Mouse (Mus musculus) hindbrain, embryonic 10.5 days (tissue): ENCODE results near the gene Cct3. TPM values are rescaled to one million over a fixed set of nuclear protein-coding genes. Genes with fewer than 3 reads are reported as not detected.
"Not testable (repeated sequence)": the region's sequence is repeated elsewhere in the genome, so short reads cannot be mapped to it uniquely, and the experiment has no call there.

Experiments used
- DNase-seq: peaks from one replicate; pipeline ENCODE4 v3.0.0-alpha.2; 2017; ENCODE audit warnings: low spot score
- H3K27ac ChIP-seq: fragments of 300-500 bp; sonication (generic); 2 replicates; pipeline ENCODE4 v1.5.1; 2016; ENCODE audit warnings: mild to moderate bottlenecking, moderate library complexity
- H3K27me3 ChIP-seq: fragments of 300-500 bp; sonication (generic); 2 replicates; pipeline ENCODE4 v1.6.1; 2016; ENCODE audit warnings: mild to moderate bottlenecking; ENCODE audit not compliant: poor library complexity, insufficient read depth, severe bottlenecking
- H3K36me3 ChIP-seq: fragments of 300-500 bp; sonication (generic); 2 replicates; pipeline ENCODE4 v1.6.1; 2016; ENCODE audit warnings: mild to moderate bottlenecking, moderate library complexity
- H3K4me1 ChIP-seq: fragments of 300-500 bp; sonication (generic); replicated peaks from 2 replicates; pipeline ENCODE4 v1.6.1; 2016; ENCODE audit warnings: mild to moderate bottlenecking
- H3K4me3 ChIP-seq: fragments of 300-500 bp; sonication (generic); 2 replicates; pipeline ENCODE4 v1.5.1; 2016; ENCODE audit warnings: mild to moderate bottlenecking, moderate library complexity
- H3K9me3 ChIP-seq: fragments of 300-500 bp; sonication (generic); 2 replicates; pipeline ENCODE4 v1.6.1; 2016; ENCODE audit warnings: mild to moderate bottlenecking, moderate library complexity
- WGBS: fragments of 180-500 bp; shearing (Covaris S2); methylation state at CpG from one replicate; pipeline ENCODE4 v1.1.7; 2016; 5-methylcytosine and 5-hydroxymethylcytosine counted together
- polyA plus RNA-seq: library from polyadenylated mRNA; unstranded; fragments of >200 nt; fragmentation: Nextera tagmentation; extraction: Ambion mirVana; gene quantifications from 2 replicates; pipeline ENCODE4 v1.2.1, GENCODE M21; 2016

Cct3 gene
- polyA plus RNA-seq, 1 experiment from 2014 or later = 755 TPM

DNA sequence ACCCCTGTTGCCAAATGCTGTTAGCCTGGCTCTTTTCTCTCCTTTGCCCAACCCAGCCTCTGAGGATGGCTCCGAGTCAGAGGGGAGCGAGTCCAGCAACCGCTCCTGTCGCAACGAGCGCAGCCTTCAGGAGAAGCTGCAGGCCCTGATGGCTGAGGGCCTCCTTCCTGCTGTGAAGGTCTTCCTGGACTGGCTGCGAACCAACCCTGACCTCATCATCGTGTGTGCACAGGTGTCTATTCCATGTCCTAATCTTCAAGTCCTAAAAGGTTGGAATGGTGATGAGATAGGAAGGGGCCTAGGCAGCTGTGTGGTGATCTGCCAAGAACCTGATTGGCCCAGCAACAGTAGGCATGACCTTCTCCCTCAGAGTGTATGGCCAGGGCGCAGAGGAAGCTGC lies 56.0 kb downstream of the Cct3 start:
- DNase-seq = no peak
- H3K27ac ChIP-seq = no peak overlapping the region
- H3K27me3 ChIP-seq = no peaks in the 10 kb centered on the region
- WGBS = 93% methylated on average over 9 of the region's 9 CpGs
- no peak overlapping the region for H3K4me3 ChIP-seq
- H3K9me3 ChIP-seq = no peaks in the 10 kb centered on the region
- peaks cover 100% of the 10 kb centered on the region for H3K36me3 ChIP-seq
- no peaks in the 10 kb centered on the region for H3K4me1 ChIP-seq

DNA sequence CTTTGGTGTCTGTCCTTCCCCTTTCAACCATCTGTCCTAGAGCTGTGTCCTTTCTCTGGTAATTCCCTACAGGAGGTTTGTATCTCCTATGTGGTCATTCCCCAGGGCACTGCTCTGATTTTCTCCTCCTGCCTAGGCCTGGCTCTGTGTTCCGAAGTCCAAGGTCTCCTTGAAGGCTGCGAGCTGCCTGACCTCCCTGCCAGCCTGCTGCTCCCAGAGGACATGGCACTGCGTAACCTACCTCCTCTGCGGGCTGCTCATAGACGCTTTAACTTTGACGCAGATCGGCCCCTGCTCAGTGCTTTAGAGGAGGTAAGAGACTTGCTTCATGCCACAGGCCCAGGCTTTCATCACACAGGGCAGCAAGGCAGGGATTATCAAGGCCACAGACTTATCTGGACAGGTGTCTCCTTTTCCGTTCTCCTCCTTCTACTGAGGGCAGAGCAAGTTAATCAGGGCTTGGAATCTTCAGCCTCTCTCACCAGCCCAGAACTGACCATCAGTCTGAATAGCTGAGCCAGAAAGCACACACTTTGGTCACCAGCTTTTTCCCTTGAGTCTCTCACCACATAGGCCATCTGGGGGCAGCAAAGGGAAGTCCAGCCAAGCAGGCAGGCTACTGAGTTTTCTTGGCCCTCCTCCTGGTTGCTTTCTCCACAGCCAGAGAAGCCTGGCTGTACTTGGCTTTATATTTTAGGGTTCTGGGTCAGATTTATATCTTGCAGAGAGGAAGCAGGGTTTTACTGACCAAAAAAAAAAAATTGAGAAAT lies 57.7 kb downstream of the Cct3 start:
- Histone ChIP-seq H3K27ac (no peak overlapping the region), H3K9me3 (no peaks in the 10 kb centered on the region), H3K4me3 (no peak overlapping the region), H3K36me3 (peaks cover 100% of the 10 kb centered on the region), H3K4me1 (peaks cover 12% of the 10 kb centered on the region), H3K27me3 (no peaks in the 10 kb centered on the region)
- DNase-seq = no peak
- 97% methylated on average over 8 of the region's 8 CpGs for WGBS

DNA sequence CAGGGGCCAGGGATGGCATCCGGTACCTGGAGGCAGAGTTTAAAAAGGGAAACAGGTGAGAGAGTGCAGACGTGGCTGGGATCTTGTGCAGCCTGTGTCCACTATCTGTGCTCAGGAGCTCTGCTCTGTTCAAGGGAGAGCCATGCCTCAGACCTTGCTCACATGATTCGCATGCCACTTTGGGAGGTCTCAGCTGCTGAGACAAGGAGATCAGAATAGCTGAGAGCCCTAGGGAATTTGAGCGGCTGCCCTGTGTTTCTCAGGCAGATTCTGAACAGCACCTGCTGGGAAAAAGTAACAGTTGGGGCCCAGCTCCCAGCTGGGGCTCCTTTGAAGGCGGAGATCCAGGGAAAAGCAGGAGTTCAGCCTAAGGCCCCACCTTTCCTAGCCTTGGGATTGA lies 62.7 kb downstream of the Cct3 start:
- peak overlapping the region; percentile 72 for H3K27ac ChIP-seq
- WGBS = 68% methylated on average over 5 of the region's 5 CpGs
- DNase-seq = peak; percentile 20
- H3K36me3 ChIP-seq = peaks cover 89% of the 10 kb centered on the region
- H3K4me3 ChIP-seq = no peak overlapping the region
- peaks cover 11% of the 10 kb centered on the region for H3K27me3 ChIP-seq
- H3K4me1 ChIP-seq = peaks cover 46% of the 10 kb centered on the region
- no peaks in the 10 kb centered on the region for H3K9me3 ChIP-seq

DNA sequence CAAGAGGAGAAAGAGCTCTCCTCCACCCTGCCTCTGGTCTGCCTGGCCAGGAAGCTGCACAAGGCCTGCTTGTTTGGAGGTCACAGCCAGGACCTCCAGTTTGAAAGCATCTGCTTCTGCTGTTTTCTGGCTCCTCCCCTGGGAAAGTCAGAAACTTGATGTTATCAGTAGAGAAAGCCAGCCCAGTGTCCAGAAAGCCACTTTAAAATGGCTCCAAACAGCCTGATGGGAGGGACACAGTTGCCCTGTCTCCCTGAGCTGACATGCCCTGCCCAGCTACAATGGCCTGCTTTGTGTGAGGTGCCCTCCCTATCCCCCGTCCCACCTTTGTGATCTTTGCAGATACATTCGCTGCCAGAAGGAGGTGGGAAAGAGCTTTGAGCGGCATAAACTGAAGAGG lies 63.1 kb downstream of the Cct3 start:
- Histone ChIP-seq H3K4me1 (peaks cover 50% of the 10 kb centered on the region), H3K27me3 (peaks cover 15% of the 10 kb centered on the region), H3K27ac (peak overlapping the region; percentile 72), H3K4me3 (no peak overlapping the region), H3K36me3 (peaks cover 85% of the 10 kb centered on the region), H3K9me3 (no peaks in the 10 kb centered on the region)
- peak; percentile 24 for DNase-seq
- WGBS = 75% methylated on average over 3 of the region's 3 CpGs

DNA sequence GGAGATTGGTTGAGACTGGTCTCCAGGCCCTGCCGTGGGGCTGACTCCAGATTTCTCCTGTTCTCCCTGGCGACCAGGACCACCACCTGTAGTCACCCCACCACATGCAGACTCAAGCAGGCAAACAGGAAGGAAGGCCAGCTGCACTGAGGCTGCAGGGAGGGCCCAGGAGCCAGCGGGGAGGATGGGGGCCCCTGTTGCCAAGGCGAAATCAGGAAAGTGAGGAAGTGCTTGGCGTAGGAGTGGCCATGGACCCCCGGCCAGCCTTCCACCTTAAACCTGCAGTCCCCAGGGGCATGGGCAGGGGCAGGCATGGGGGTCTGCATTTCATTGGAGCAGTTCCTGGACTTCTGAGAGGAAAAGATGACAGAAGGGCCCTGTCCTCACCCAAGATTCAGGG lies 64.2 kb downstream of the Cct3 start:
- peak overlapping the region; percentile 72; the same call in 1 of the 2 replicates for H3K27ac ChIP-seq
- DNase-seq = no peak
- peaks cover 26% of the 10 kb centered on the region for H3K27me3 ChIP-seq
- H3K4me3 ChIP-seq = no peak overlapping the region; the same call in 1 of the 2 replicates
- WGBS = 82% methylated on average over 6 of the region's 6 CpGs
- no peaks in the 10 kb centered on the region for H3K9me3 ChIP-seq
- H3K4me1 ChIP-seq = peaks cover 53% of the 10 kb centered on the region
- H3K36me3 ChIP-seq = peaks cover 74% of the 10 kb centered on the region

DNA sequence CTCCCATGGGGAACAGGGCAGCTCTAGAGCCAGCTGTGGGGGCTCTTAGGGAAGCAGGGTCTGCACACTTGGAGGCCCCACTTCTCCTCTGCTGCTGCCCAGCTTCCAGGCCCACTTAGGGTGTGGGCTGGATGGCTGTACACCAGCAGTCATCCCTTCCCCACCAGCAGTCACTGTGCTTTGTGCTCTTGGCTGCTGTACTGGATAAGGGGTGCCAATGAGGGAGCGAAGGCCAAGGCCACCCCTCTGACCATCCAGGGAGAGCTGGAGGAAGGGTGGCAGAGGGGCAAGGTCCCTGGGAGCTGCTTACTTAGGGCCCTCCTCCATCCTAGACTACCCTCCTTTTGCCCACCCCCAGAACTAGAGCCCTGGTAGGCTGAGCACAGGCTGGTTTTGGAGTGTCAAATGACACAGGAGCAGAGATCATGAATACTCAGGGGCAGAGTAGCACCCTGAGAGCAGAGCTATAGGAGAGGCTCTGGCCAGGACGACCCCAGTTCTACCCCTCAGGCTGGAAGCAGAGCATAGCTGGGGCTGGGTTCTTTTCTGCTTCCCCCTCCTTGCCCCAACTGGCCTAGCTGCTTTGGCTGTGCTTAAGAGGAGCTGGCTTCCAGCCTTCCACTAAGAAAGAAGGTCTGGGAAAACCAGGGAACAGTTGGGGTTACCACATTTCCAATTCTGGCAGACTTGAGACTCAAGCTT lies 64.8 kb downstream of the Cct3 start:
- no peak for DNase-seq
- Histone ChIP-seq H3K27me3 (peaks cover 32% of the 10 kb centered on the region), H3K36me3 (peaks cover 67% of the 10 kb centered on the region), H3K9me3 (no peaks in the 10 kb centered on the region), H3K4me3 (no peak overlapping the region; the same call in 1 of the 2 replicates), H3K27ac (peak overlapping the region; percentile 72; the same call in 1 of the 2 replicates), H3K4me1 (peaks cover 54% of the 10 kb centered on the region)
- WGBS = 92% methylated on average over 2 of the region's 2 CpGs

DNA sequence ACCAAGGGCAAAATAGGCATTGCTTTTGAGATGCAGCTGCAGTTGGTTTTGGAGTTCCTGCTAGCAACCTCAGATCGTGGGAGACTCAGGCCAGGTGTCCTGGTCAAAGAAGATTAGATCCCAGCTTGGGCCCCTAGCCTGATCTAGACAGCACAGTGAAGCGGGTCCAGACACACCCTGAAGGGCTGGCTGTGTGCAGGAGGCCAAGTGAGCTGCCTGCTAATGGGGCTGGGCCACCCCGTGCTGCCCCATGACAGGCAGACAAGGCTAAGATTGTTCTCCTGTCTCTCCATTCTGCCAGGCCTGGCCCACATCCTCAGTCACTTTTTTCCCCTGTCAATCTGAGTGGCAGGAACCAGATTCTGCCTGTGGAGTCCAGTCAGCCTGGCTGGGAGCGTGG lies 66.8 kb downstream of the Cct3 start:
- no peak for DNase-seq
- Histone ChIP-seq H3K4me3 (no peak overlapping the region), H3K27ac (peak overlapping the region; percentile 45; the same call in 1 of the 2 replicates), H3K4me1 (peaks cover 57% of the 10 kb centered on the region), H3K9me3 (no peaks in the 10 kb centered on the region), H3K27me3 (peaks cover 34% of the 10 kb centered on the region), H3K36me3 (peaks cover 48% of the 10 kb centered on the region)
- 53% methylated on average over 4 of the region's 4 CpGs for WGBS

DNA sequence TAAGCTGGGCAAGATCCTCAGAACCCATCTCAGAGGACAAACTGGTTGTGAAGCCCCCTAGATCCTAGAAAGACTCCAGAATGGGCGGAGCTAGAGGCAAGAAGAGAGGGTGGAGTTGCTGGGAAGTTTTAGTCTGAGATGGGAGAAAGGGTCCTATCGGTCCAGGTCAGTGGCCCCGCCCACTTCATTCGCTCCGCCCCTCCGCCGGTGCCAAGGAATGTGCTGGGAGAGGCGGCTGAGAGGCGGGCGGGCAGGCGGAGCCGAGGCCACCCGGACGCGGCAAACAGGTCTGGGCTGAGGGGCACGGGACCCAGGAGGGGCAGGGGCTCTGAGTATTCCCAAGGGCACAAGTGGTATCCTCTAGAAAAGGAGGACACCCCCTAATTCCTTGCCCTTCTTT lies 67.4 kb downstream of the Cct3 start, which contains the start of gene Paqr6:
Paqr6 (plus strand) TSS at position 248 of the 400 bp plus-strand sequence.
- H3K4me3 ChIP-seq = peak within 1 kb of the TSS; percentile 18; the same call in 1 of the 2 replicates
- H3K9me3 ChIP-seq = no peaks in the 10 kb centered on the region
- H3K4me1 ChIP-seq = peaks cover 50% of the 10 kb centered on the region
- H3K36me3 ChIP-seq = peaks cover 41% of the 10 kb centered on the region
- WGBS = under 1% methylated on average over 16 of the region's 16 CpGs
- DNase-seq = peak; percentile 56
- peaks cover 34% of the 10 kb centered on the region for H3K27me3 ChIP-seq
- peak within 1 kb of the TSS; percentile 45; the same call in 1 of the 2 replicates for H3K27ac ChIP-seq

DNA sequence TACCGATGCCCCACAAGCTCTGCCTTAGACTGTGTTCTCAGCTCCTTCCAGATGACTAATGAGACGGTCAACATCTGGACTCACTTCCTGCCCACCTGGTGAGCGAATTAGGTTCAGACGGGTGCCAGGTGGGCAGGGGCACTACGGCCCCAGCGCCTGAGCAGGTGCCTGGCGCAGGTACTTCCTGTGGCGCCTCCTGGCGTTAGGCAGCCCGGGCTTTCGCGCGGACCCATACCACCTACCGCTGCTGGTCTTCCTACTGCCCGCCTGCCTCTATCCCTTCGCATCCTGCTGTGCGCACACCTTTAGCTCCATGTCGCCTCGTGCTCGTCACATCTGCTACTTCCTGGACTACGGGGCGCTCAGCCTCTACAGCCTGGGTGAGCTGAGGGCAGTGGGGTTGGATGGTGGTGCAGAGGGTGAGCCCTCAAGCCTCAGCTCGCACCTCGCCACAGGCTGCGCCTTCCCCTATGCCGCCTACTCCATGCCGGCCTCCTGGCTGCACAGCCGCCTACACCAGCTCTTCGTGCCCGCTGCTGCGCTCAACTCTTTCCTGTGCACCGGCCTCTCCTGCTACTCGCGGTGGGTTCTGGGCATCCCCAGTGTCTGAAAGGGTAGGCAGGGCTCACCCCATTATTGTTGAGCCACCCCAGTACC lies 68.9 kb downstream of the Cct3 start:
- WGBS = 31% methylated on average over 34 of the region's 34 CpGs
- peaks cover 26% of the 10 kb centered on the region for H3K36me3 ChIP-seq
- peaks cover 35% of the 10 kb centered on the region for H3K4me1 ChIP-seq
- H3K27me3 ChIP-seq = peaks cover 34% of the 10 kb centered on the region
- H3K9me3 ChIP-seq = peaks cover 10% of the 10 kb centered on the region
- H3K4me3 ChIP-seq = 0 out of 2 replicates have a peak overlapping the region, but pooled peaks have one; percentile 16
- no peak for DNase-seq
- H3K27ac ChIP-seq = no peak overlapping the region

DNA sequence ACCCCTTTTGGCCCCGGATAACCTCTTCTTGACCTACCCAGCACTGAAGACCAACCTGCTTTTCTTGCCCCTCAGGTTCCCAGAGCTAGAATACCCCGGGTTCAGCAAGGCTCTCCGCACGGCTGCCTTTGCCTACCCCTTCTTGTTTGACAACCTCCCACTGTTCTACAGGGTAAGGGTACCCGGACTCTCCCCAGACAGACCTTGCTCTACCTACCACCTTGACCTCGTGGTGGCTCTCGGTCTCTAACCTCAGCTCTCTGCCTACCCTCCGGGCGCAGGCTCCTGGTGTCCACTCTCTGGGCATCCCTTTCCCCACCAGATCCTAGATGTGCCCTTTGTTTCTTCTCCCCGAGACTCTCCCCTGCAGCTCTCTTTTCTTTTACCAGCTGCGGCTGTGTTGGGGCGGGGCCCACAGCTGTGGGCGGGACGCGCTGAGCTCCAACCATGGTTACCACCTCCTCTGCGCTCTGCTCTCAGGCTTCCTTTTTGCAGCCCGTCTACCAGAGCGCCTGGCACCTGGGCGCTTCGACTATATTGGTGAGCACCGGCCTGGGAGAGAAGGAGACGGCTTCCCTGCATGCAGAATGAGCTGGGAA lies 70.0 kb downstream of the Cct3 start:
- Histone ChIP-seq H3K4me1 (peaks cover 24% of the 10 kb centered on the region), H3K27me3 (peaks cover 34% of the 10 kb centered on the region), H3K4me3 (peak overlapping the region; percentile 41), H3K36me3 (peaks cover 15% of the 10 kb centered on the region), H3K27ac (peak overlapping the region; percentile 80)
- DNase-seq = peak; percentile 45
- WGBS = 6% methylated on average over 22 of the region's 22 CpGs
- not testable (repeated sequence) for H3K9me3 ChIP-seq

DNA sequence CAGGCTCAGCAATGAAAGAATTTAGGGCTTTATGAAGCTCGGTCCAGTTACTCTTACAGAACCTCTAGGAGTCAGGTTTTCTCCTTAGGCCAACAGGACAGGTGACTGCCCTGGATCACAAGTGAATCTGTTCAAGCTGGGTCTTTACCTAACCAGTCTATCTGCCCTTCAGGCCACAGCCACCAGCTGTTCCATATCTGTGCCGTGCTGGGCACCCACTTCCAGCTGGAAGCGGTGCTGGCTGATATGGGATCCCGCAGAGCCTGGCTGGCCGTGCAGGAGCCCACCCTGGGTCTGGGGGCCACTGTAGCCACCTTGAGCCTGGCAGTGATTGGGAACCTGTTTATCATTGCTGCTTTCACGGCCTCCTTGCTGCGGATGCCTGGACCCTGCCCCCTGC lies 70.6 kb downstream of the Cct3 start:
- H3K9me3 ChIP-seq, H3K4me3 ChIP-seq, H3K36me3 ChIP-seq, DNase-seq, H3K27ac ChIP-seq: not testable (repeated sequence)
- peaks cover 34% of the 10 kb centered on the region for H3K27me3 ChIP-seq
- peaks cover 22% of the 10 kb centered on the region for H3K4me1 ChIP-seq
- WGBS = 43% methylated on average over 3 of the region's 7 CpGs

DNA sequence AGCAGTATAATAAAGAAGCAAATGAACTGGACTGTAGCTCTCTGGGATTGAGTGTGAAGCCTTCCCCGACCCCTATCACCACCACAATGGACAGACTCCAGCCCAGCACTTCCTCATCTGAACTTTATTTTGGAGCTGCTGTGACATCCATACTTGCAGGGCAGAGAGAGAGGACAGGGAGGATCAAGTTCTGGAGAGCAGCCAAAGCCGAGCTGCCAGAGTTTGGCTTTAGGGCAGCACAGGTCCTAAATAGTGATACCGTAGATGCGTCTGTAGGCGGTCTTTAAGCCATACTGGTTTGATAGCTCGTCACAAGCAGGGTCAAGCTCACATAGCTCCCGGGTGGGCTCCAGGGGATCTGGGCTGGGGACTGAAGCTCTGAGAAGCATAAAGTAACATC lies 71.6 kb downstream of the Cct3 start:
- not testable (repeated sequence) for H3K4me3 ChIP-seq, DNase-seq, H3K9me3 ChIP-seq, H3K27ac ChIP-seq, H3K36me3 ChIP-seq
- peaks cover 22% of the 10 kb centered on the region for H3K4me1 ChIP-seq
- 88% methylated on average over 7 of the region's 7 CpGs for WGBS
- H3K27me3 ChIP-seq = peaks cover 34% of the 10 kb centered on the region
